Mouse (Mus musculus): ENCODE measurements at regions not wholly inside any gene's neighbourhood (a gene's known extent, or its start where the extent isn't known, plus 50 kb on each side); places are given as distances from the start of the nearest gene placed in this dataset.

DNA sequence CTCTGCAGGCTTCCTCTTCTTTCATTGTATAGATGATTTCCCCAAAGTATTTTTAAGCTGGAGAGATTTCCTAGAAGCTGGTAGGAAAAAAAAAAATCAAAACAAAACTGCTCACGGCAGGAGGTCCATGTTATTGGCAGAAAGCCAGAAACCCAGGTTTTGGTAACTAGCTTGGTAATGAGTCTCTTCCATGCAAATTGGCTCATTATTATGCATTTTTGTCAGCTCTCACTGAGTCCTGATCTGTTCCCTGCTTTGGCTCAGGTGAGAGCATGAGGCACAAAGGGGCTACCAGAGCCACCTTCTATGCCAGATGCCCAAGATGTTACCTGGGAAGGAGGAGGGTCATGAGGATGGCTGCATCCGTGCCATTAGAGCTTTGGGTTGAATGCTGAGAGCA, 146.3 kb upstream of the Vstm2b start:
- H3K27me3 ChIP-seq (ENCODE audit: control insufficient read depth, insufficient read depth, low read length), result no peaks in the 10 kb centered on the region
- WGBS, result 15% methylated on average over 2 of the region's 2 CpGs
- no peaks in the 10 kb centered on the region for H3K4me1 ChIP-seq (ENCODE audit: control insufficient read depth, insufficient read depth, low read length)
- TF ChIP-seq POLR2A (IDR thresholded peaks at IDR 0.05; ENCODE audit: borderline replicate concordance, insufficient read depth, low read length) (no peak), CTCF (IDR thresholded peaks at IDR 0.05; ENCODE audit: borderline replicate concordance, insufficient read depth, low read depth, low read length) (no peak)
- H3K4me3 ChIP-seq (replicated peaks; ENCODE audit: insufficient read depth, low read depth, low read length), result no peak overlapping the region
- H3K27ac ChIP-seq (ENCODE audit: insufficient read depth, low read length), result no peak overlapping the region
- DNase-seq, result no peak

GRCm38 (mm10) chr7:40752195-40752594, 145.9 kb upstream of the Vstm2b start:
- DNase-seq, result no peak
- no peaks in the 10 kb centered on the region for H3K4me1 ChIP-seq (ENCODE audit: control insufficient read depth, insufficient read depth, low read length)
- TF ChIP-seq CTCF (IDR thresholded peaks at IDR 0.05; ENCODE audit: borderline replicate concordance, insufficient read depth, low read depth, low read length) (no peak), POLR2A (IDR thresholded peaks at IDR 0.05; ENCODE audit: borderline replicate concordance, insufficient read depth, low read length) (no peak)
- no peak overlapping the region for H3K27ac ChIP-seq (ENCODE audit: insufficient read depth, low read length)
- H3K4me3 ChIP-seq (replicated peaks; ENCODE audit: insufficient read depth, low read depth, low read length), result no peak overlapping the region
- no peaks in the 10 kb centered on the region for H3K27me3 ChIP-seq (ENCODE audit: control insufficient read depth, insufficient read depth, low read length)
- 78% methylated on average over 3 of the region's 3 CpGs for WGBS

GRCm38 (mm10) chr7:40753490-40753889, 144.6 kb upstream of the Vstm2b start:
- WGBS, result 11% methylated on average over 1 of the region's 1 CpGs
- no peaks in the 10 kb centered on the region for H3K27me3 ChIP-seq (ENCODE audit: control insufficient read depth, insufficient read depth, low read length)
- DNase-seq, result no peak
- TF ChIP-seq POLR2A (IDR thresholded peaks at IDR 0.05; ENCODE audit: borderline replicate concordance, insufficient read depth, low read length) (no peak), CTCF (IDR thresholded peaks at IDR 0.05; ENCODE audit: borderline replicate concordance, insufficient read depth, low read depth, low read length) (no peak)
- H3K4me1 ChIP-seq (ENCODE audit: control insufficient read depth, insufficient read depth, low read length), result no peaks in the 10 kb centered on the region
- H3K4me3 ChIP-seq (replicated peaks; ENCODE audit: insufficient read depth, low read depth, low read length), result no peak overlapping the region
- no peak overlapping the region for H3K27ac ChIP-seq (ENCODE audit: insufficient read depth, low read length)

DNA sequence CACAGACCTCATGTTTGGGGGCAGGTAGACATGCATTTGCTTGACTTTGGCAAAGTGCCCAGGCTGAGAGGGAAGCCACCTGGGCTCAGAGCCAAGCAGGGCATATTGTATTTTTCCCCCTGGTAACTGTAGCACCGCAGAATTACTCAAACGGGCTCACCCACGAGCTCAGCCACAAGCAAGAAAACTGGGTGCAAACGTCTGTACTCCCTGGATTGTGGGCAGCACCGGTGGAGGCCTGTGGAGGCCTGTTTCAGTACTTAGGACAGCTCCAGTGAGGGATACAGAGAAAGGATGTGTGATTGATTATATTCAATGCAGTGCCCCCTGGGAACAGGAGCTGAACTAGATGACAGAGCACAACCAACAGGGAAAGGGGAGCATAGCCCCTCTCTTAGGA, 135.6 kb upstream of the Vstm2b start:
- WGBS, result 3% methylated on average over 5 of the region's 5 CpGs
- Histone ChIP-seq H3K27ac (ENCODE audit: insufficient read depth, low read length) (no peak overlapping the region), H3K4me1 (ENCODE audit: control insufficient read depth, insufficient read depth, low read length) (no peaks in the 10 kb centered on the region), H3K27me3 (ENCODE audit: control insufficient read depth, insufficient read depth, low read length) (no peaks in the 10 kb centered on the region; the same call in 1 of the 2 replicates), H3K4me3 (replicated peaks; ENCODE audit: insufficient read depth, low read depth, low read length) (no peak overlapping the region)
- no peak for TF ChIP-seq CTCF (IDR thresholded peaks at IDR 0.05; ENCODE audit: borderline replicate concordance, insufficient read depth, low read depth, low read length)
- DNase-seq, result peak in 1 of 2 experiments; percentile 9

DNA sequence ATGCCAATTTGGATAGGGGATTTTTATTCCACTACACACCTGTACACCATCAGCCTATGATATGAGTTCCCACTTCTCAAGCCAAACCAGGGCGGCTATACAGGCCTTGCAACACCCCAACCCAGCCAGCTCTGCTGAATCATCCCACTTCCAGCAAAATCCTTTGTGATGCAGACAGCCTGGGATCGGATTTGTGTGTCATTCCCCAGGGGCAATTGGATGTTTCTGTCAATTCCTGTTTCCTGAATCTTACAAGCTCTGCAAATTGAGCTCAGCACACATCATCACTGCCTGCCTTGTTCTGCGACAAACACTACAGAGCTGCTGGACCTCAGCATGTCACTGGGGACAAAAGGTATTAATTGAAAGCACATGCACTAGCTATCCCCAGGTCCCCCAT, 132.0 kb upstream of the Vstm2b start:
- H3K4me3 ChIP-seq (replicated peaks; ENCODE audit: insufficient read depth, low read depth, low read length), result no peak overlapping the region
- no peaks in the 10 kb centered on the region for H3K27me3 ChIP-seq (ENCODE audit: control insufficient read depth, insufficient read depth, low read length)
- WGBS, result 68% methylated on average over 3 of the region's 3 CpGs
- H3K27ac ChIP-seq (ENCODE audit: insufficient read depth, low read length), result no peak overlapping the region
- TF ChIP-seq CTCF (IDR thresholded peaks at IDR 0.05; ENCODE audit: borderline replicate concordance, insufficient read depth, low read depth, low read length) (no peak), POLR2A (IDR thresholded peaks at IDR 0.05; ENCODE audit: borderline replicate concordance, insufficient read depth, low read length) (no peak)
- no peak for DNase-seq
- no peaks in the 10 kb centered on the region for H3K4me1 ChIP-seq (ENCODE audit: control insufficient read depth, insufficient read depth, low read length)

DNA sequence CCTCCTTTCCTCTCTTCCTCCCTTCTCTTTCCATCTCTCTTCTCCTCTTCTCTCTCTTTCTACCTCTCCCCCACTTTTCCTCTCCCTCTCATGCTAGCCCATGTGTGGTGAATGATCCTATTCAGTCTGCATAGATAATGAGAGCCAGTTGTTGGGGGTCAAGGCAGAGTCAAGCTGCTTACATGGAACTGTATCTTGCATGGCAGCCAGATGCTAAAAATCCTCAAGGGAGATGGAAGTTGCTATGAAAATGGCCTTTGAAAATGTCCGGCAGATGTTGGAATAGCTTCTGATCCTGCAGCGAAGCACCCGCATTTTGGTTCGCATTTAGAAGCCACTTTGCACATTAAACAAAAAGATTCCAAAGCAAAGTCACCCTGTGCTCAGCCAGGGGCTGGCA, 121.9 kb upstream of the Vstm2b start:
- no peaks in the 10 kb centered on the region; the same call in 1 of the 2 replicates for H3K27me3 ChIP-seq (ENCODE audit: control insufficient read depth, insufficient read depth, low read length)
- no peak overlapping the region for H3K4me3 ChIP-seq (replicated peaks; ENCODE audit: insufficient read depth, low read depth, low read length)
- H3K4me1 ChIP-seq (ENCODE audit: control insufficient read depth, insufficient read depth, low read length), result no peaks in the 10 kb centered on the region
- WGBS, result 34% methylated on average over 4 of the region's 4 CpGs
- no peak overlapping the region for H3K27ac ChIP-seq (ENCODE audit: insufficient read depth, low read length)
- DNase-seq, result no peak
- TF ChIP-seq POLR2A (IDR thresholded peaks at IDR 0.05; ENCODE audit: borderline replicate concordance, insufficient read depth, low read length) (no peak), CTCF (IDR thresholded peaks at IDR 0.05; ENCODE audit: borderline replicate concordance, insufficient read depth, low read depth, low read length) (no peak)

DNA sequence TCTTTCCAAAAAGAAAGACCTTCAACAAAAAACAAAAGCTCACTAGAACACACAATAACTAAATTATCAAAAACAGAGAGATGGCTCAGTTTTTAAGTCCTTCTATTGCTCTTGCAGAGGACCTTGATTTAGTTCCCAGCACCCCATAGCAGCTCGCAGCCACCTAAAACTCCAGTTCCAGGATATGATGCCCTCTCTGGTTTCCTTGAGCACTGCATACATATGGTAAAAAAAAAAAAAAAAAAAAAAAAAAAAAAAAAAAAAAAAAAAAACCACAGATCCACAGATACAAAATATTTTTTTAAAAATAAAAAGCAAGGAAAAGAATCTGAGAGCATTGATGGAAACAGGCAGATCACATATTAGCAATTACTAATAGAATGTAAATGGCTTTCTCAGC, 113.2 kb upstream of the Vstm2b start:
- Histone ChIP-seq H3K27ac (ENCODE audit: insufficient read depth, low read length) (no peak overlapping the region), H3K27me3 (ENCODE audit: control insufficient read depth, insufficient read depth, low read length) (no peaks in the 10 kb centered on the region), H3K4me1 (ENCODE audit: control insufficient read depth, insufficient read depth, low read length) (no peaks in the 10 kb centered on the region), H3K4me3 (replicated peaks; ENCODE audit: insufficient read depth, low read depth, low read length) (no peak overlapping the region)
- TF ChIP-seq CTCF (IDR thresholded peaks at IDR 0.05; ENCODE audit: borderline replicate concordance, insufficient read depth, low read depth, low read length), result no peak
- no peak for TF ChIP-seq POLR2A (IDR thresholded peaks at IDR 0.05; ENCODE audit: borderline replicate concordance, insufficient read depth, low read length)
- WGBS, result 81% methylated on average over 1 of the region's 1 CpGs
- no peak for DNase-seq

DNA sequence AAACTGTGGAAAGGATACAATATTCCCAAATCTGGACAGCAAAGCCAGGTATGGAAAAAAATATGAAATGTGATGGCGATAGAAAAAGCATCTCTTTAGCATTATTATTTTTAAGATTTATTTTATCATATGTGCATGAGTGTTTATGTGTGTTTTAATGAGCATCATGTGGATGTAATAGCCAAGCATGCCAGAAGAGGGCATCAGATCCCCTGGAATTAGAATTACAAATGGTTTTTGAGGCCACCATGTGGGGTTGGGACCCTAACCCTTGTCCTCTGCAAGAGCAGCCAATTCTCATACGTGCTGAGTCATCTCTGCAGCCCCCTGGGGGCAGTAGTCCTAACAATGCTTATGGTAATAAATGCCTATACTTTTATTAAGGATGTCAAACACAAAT, 111.4 kb upstream of the Vstm2b start:
- no peak for DNase-seq
- H3K4me3 ChIP-seq (replicated peaks; ENCODE audit: insufficient read depth, low read depth, low read length), result no peak overlapping the region
- no peaks in the 10 kb centered on the region for H3K27me3 ChIP-seq (ENCODE audit: control insufficient read depth, insufficient read depth, low read length)
- WGBS, result 75% methylated on average over 2 of the region's 2 CpGs
- TF ChIP-seq CTCF (IDR thresholded peaks at IDR 0.05; ENCODE audit: borderline replicate concordance, insufficient read depth, low read depth, low read length) (no peak), POLR2A (IDR thresholded peaks at IDR 0.05; ENCODE audit: borderline replicate concordance, insufficient read depth, low read length) (no peak)
- H3K27ac ChIP-seq (ENCODE audit: insufficient read depth, low read length), result no peak overlapping the region
- H3K4me1 ChIP-seq (ENCODE audit: control insufficient read depth, insufficient read depth, low read length), result no peaks in the 10 kb centered on the region

Data from cerebellum, adult 2 months (tissue).